Mouse (Mus musculus): ENCODE measurements at regions not wholly inside any gene's neighbourhood (a gene's known extent, or its start where the extent isn't known, plus 50 kb on each side); places are given as distances from the start of the nearest gene placed in this dataset.

DNA sequence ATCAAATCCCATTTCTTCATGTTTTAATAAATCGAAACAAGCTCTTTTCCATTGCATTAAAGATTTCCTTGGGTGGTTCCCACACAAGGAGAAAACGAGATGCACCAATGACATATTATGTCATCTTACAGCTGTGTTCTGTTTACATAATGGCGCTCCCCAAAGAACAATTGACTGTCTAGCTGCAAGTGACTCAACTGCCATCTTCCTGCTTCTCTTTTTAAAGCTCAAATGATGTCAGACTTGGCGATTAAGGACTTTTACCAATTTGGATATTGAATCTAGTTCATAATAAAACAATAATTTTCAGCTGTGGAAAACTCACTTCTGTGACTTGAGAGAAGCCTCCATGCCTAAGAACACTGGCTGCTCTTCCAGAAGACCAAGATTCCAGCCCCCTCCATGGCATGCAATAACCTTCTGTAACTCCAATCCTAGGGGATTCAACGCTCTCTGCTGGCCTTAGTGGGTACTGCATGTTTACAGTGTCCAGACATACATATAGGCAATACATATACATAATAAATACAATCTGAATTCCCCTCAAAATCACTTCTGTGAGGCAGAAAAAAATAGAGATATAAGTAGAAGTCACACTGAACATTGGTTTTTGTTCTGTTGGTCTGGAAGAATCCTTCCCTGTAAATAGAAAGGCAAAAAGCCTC is 318.7 kb downstream of the Rnd3 start:
- DNase-seq, result peak in 1 of 2 experiments; percentile 14

- no peak for DNase-seq
Measured at GRCm38 (mm10) chr2:50827097-50827496, 321.8 kb downstream of the Rnd3 start.

DNA sequence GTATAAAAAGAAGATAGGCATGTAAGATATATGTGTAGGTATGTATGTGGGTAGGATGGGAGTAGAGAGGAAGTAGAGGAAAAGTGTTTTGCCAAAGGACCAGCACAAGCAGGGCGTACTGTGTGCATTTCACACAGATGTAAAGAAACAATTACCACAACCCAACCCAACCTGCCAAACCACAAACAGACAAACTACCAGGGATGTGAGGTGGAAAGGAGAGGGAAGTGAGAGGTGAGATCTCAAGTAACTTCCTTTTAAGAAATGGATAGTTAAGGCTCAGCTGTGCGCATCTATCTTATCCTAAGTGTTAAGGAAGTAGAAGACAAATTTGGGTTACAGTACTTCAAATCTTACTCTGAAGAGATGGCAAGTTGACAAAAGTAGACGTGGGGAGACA is 322.4 kb downstream of the Rnd3 start:
- DNase-seq, result no peak

DNA sequence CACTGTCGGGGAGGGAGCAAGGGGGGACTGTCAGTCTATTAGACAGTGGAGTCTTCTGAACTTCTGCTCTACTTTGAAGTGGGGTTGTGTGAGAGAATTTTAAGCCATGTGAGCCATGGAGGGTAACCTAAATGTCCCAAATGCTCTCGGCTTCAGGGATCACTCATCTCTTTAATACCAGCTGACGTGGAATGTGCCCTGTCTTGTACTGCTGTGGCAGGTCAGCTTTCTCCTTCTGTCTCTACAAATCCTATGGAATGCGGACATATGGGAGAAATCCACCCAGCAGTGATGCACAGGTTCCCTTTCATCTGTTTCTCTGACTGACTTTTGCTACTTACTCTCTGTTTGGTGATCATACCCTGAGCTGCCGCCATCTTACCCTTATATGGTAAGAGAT is 323.3 kb downstream of the Rnd3 start:
- DNase-seq, result no peak

GRCm38 (mm10) chr2:50824782-50825181 is 324.1 kb downstream of the Rnd3 start:
- no peak for DNase-seq

DNA sequence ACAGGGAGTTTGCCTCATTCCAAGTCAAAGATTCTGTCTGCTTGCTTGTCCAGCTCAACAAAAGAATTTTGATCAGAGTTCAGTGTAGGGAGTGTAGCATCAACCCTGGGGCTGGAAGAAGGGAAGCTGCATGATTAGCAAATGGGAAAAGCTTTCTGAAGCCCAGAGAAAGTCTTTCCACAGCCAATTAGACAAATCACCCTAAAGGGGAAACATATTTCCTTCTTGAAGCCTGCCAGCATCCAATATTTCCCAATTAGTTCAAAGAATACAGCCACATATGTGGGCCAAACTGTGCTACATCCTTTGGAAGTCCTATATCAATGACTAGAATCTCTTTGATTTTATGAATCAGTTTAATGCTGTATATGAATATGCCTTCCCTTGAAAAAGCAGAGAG is 326.2 kb downstream of the Rnd3 start:
- DNase-seq, result no peak

GRCm38 (mm10) chr2:50819305-50819665 is 329.6 kb downstream of the Rnd3 start:
- no peak for DNase-seq

GRCm38 (mm10) chr2:50818557-50819304 is 330.2 kb downstream of the Rnd3 start:
- DNase-seq, result no peak

- DNase-seq, result no peak
Measured at GRCm38 (mm10) chr2:50816364-50816763, 332.5 kb downstream of the Rnd3 start.

DNA sequence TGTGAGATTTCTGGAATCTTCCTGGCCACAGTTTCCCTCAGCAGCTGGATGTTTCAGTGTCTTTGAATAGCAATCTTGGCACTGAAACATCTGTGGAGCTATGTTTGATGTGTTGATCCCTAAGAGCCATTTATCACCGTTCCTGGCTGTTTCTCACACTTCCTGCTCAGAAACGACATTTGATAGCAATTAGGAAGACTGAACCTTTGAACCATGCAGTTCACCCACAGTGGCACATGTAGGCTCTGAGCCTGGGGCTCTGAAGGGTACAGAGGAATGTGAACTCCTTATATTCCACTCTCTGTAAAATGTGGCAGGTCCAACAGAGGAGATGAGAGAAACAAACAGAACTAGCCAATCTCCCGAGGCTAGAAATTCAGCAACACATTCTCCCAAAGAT is 333.4 kb downstream of the Rnd3 start:
- DNase-seq, result no peak

DNA sequence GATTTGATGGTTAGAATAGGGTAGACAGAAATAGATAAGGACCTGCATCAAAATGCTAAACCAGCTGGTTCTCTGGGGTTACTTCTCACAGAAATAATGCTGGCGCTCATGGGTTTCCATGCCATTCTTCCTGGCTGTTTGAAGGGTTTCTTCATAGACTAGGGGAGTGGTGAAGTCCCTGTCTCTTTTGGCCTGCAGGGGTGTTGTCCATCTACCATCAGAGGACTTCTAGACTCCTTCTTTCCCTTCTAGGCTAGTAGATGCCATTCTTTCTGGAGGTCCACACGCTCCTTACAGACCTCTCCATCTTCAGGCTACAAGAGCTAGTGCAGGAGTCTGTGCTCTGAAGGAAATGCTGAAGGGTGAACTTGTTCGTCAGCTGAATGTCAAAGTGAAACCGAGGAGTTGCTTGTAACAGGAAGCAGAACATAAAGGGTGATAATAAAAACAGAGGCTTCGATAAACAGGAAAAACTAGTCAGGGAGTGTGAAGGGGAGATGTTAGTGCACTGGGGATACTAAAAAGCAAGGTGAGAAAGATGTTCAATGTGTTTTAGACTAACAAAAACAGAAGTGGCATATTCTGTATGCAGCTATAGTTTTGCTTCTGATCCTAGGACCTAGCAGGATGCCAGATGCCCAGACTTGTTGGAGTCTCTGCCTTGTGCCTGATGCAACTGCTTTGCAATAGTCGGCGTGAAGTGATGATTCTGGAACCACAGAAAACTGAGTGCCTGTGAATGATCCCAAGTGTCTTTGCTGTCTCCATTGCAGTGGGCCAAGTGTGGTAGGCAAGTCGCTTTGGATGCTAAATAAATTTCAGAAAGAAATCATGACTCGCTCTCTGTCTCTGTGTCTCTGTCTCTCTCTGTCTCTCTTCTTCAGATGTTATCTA is 335.1 kb downstream of the Rnd3 start:
- DNase-seq, result no peak

DNA sequence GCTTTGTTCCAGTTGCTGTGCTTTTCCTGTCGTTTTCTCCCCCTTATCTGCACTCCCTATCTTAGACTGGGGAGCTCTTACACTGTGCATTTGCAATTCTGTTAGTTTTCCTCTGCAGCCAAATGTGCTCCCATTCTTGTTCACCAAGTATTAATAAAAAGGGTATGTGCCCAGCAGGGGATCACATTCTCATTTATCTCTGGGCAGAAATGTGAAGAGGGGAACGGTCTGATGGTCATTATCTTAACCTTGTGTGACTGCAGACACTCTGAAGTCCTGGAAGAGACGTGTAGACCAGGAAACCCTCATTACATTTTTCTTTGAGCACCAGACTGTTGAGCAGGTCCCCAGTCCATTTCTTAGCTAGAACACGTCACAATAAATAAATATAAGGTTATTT is 336.6 kb downstream of the Rnd3 start:
- no peak for DNase-seq

DNA sequence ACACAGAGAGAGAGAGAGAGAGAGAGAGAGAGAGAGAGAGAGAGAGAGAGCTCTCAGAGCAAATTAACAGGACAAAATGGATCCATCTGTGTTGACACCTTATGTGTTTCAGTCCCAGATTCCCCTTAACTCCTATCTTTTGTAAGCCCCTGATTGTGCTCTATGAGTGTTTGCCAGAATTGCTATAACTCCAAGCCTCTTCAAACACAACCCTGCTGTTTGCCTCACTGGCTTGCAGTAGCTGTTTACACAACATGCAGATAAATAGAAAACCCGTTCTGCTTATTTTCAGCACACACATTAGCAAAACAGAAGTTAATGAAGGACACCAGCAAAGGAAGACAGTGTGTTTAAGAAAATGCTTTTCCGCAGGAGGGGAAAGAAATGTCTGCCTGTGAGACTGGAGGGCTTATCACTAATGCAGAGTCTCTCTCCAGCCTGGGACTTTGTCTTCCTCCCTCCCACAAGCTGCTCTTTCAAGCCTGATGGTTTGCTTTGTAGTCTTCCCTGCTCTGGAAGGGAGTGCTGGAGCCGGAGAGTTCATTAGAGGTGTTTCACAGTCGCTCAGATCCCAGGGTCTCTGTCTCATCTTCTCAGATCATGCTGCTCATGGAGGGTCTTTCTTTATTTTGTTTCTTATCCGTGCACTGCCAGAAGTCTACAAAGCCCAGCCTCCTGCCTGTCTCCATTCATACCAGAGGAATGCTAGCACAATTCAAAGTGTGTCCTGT is 338.4 kb downstream of the Rnd3 start:
- DNase-seq, result peak in 1 of 2 experiments; percentile 5

- DNase-seq, result no peak
Measured at GRCm38 (mm10) chr2:50809823-50810222, 339.1 kb downstream of the Rnd3 start.

GRCm38 (mm10) chr2:50807162-50807960 is 341.6 kb downstream of the Rnd3 start:
- no peak for DNase-seq

DNA sequence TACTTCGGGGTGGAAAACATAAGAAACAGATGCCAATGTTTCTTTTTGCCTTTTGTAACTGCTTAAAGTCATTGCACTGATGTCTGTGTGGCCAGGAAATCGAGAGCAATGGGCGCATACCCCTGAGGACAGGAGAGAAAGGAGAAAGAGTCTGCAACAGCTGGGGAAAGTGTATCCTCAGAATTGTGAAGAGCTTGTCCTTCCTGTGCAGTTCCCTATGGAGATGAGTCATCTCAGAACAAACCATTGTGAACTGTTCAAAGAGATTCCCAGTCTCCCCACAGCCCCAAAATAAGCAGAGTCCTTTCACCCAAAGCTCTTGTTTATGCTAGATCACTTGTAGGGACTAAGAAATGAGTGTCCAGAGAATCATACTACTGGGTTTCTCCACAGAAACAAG is 343.3 kb downstream of the Rnd3 start:
- no peak for DNase-seq

GRCm38 (mm10) chr2:50796087-50796486 is 352.8 kb downstream of the Rnd3 start:
- no peak for DNase-seq

GRCm38 (mm10) chr2:50793616-50794015 is 355.3 kb downstream of the Rnd3 start:
- DNase-seq, result no peak

DNA sequence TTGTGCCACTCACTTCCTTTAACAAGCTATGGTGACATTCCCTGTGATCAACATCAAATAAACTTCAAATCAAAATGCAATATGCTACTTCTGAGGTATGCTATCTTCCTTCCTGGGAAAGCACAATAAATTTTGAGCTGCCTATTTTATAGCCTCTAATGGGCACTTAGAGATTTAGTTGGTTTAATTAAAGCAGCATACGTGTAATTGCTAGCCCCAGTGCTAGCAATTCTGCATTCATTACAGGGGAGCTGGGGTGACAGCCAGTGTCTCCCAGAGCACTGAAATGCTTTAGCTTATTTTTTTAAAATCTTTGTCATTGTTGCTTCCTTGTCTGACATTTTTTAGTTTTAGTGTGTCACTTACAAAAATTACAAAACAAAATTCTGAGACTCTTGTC is 355.8 kb downstream of the Rnd3 start:
- no peak for DNase-seq

DNA sequence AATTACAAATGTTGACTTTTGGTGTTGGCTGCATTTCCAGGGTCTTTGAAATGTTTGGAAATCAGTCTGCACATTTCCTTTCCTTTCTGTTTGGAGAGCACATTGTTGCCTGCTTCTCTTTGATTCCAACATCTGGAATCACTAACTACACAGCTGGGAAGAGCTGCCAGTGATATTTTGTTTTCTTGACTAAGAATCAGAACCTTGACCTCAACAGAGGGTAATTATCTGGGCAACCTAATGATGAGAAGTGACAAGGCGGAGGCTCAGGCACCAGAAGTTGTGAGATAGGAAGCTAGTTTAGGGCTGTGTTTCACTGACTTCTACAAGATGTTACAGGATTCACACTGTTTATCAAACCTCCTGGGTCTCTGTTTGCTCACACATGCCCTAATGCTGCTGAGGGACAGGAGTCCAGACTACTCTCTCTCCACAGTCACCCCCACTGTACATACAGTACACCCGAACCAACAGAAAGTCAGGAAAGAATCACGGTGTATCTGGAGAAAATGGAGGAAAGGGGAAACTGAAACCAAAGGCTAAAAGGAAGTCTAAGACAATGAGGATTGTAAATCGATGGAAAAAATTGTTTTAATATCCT is 359.8 kb downstream of the Rnd3 start:
- DNase-seq, result no peak

DNA sequence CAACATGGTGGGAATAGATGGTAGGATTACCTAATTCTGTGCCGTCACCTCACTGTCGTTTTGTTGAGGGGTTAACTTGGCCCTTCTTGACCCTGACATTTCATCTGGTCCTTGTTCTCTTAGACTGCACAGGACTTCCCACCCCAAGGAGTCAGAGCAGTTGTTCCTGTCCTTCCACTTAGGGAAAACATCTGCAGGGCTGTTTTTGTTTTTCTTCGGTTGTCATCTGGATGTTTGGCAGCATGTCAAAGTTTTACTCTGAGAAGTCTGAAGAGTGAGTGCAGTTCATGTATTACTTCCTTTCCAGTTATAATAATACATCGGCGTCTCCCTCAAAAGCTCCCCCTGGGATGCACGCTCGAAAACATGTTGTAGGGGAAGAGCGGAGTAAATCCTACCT is 376.8 kb downstream of the Rnd3 start:
- DNase-seq, result no peak

DNA sequence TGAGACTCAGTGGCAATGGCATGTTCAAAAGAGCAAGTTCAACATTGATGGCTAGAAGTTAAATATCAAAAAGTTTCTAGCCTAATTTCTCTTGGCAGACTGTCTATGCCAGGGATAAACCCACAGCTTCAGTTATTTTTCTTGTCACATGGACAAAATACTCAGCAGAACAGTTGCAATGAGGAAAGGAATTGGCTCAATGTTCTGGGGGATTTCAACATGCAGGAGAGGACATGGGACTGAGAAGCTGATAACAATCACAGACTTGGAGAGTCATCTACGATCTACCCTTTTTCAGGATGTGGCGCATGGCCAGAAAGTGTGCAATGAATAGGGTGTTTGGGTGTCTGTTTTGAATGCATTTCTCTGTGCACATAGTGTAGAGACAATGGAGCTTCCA is 389.9 kb downstream of the Rnd3 start:
- no peak for DNase-seq

Measured in cerebellum, postnatal 10 days (tissue).